Mouse (Mus musculus): ENCODE measurements at regions not wholly inside any gene's neighbourhood (a gene's known extent, or its start where the extent isn't known, plus 50 kb on each side); places are given as distances from the start of the nearest gene placed in this dataset.
"Not testable (repeated sequence)": the region's sequence is repeated elsewhere in the genome, so short reads cannot be mapped to it uniquely, and the experiment has no call there.

GRCm38 (mm10) chr14:53792432-53792831 lies 461.5 kb downstream of the Dad1 start:
- WGBS = 78% methylated on average over 1 of the region's 1 CpGs
- H3K9ac ChIP-seq (ENCODE audit: low read depth, low read length); H3K27ac ChIP-seq (ENCODE audit: low read length); H3K4me2 ChIP-seq (ENCODE audit: low read depth, low read length); H3K4me1 ChIP-seq (ENCODE audit: control insufficient read depth, insufficient read depth, low read length); ATAC-seq; H3K36me3 ChIP-seq (ENCODE audit: control insufficient read depth, insufficient read depth, low read length); H3K4me3 ChIP-seq (ENCODE audit: low read length); H3K9me3 ChIP-seq (ENCODE audit: control insufficient read depth, low read length); H3K27me3 ChIP-seq (replicated peaks; ENCODE audit: control insufficient read depth, insufficient read depth, low read length): not testable (repeated sequence)

- H3K9ac ChIP-seq (ENCODE audit: low read depth, low read length); H3K36me3 ChIP-seq (ENCODE audit: control insufficient read depth, insufficient read depth, low read length); H3K4me1 ChIP-seq (ENCODE audit: control insufficient read depth, insufficient read depth, low read length); H3K27me3 ChIP-seq (replicated peaks; ENCODE audit: control insufficient read depth, insufficient read depth, low read length); H3K4me3 ChIP-seq (ENCODE audit: low read length); H3K4me2 ChIP-seq (ENCODE audit: low read depth, low read length); H3K27ac ChIP-seq (ENCODE audit: low read length); H3K9me3 ChIP-seq (ENCODE audit: control insufficient read depth, low read length); ATAC-seq: not testable (repeated sequence)
- 87% methylated on average over 2 of the region's 2 CpGs for WGBS
Measured at GRCm38 (mm10) chr14:53785547-53785946, 468.4 kb downstream of the Dad1 start.

GRCm38 (mm10) chr14:53777375-53777774 lies 476.5 kb downstream of the Dad1 start:
- no peak overlapping the region for H3K27ac ChIP-seq (ENCODE audit: low read length)
- no peaks in the 10 kb centered on the region for H3K27me3 ChIP-seq (replicated peaks; ENCODE audit: control insufficient read depth, insufficient read depth, low read length)
- H3K9me3 ChIP-seq (ENCODE audit: control insufficient read depth, low read length) = no peaks in the 10 kb centered on the region
- H3K9ac ChIP-seq (ENCODE audit: low read depth, low read length) = no peak overlapping the region
- 69% methylated on average over 3 of the region's 3 CpGs for WGBS
- H3K4me3 ChIP-seq (ENCODE audit: low read length) = no peak overlapping the region
- no peaks in the 10 kb centered on the region for H3K36me3 ChIP-seq (ENCODE audit: control insufficient read depth, insufficient read depth, low read length)
- no peak overlapping the region for H3K4me2 ChIP-seq (ENCODE audit: low read depth, low read length)
- no peaks in the 10 kb centered on the region for H3K4me1 ChIP-seq (ENCODE audit: control insufficient read depth, insufficient read depth, low read length)
- no peak for ATAC-seq

DNA sequence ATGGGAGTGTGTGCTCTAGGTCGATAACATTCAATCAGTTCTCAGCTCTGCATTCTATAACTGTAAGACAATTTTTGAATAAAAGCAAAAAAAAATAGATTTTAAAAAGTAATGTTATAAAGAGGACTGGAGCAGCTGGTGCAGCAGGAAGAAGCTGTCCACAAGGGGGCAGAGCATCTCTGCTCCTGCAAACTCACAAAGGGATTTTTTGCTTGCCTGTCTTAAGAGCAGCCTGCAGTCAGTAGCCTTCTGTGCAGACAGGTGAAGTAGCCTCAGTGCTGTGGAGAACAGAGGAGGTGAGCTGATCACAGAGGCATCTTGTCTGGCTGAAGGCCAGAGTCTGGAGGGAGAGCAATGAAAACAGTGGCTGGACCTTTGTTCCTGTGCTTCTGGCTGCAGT lies 477.2 kb downstream of the Dad1 start:
- H3K9me3 ChIP-seq (ENCODE audit: control insufficient read depth, low read length); H3K36me3 ChIP-seq (ENCODE audit: control insufficient read depth, insufficient read depth, low read length); ATAC-seq; H3K4me1 ChIP-seq (ENCODE audit: control insufficient read depth, insufficient read depth, low read length); H3K27ac ChIP-seq (ENCODE audit: low read length); H3K9ac ChIP-seq (ENCODE audit: low read depth, low read length); H3K27me3 ChIP-seq (replicated peaks; ENCODE audit: control insufficient read depth, insufficient read depth, low read length); H3K4me3 ChIP-seq (ENCODE audit: low read length); H3K4me2 ChIP-seq (ENCODE audit: low read depth, low read length): not testable (repeated sequence)
- 56% methylated on average over 1 of the region's 1 CpGs for WGBS

- H3K4me3 ChIP-seq (ENCODE audit: low read length); H3K27me3 ChIP-seq (replicated peaks; ENCODE audit: control insufficient read depth, insufficient read depth, low read length); H3K36me3 ChIP-seq (ENCODE audit: control insufficient read depth, insufficient read depth, low read length); H3K9me3 ChIP-seq (ENCODE audit: control insufficient read depth, low read length); H3K4me1 ChIP-seq (ENCODE audit: control insufficient read depth, insufficient read depth, low read length); ATAC-seq; H3K4me2 ChIP-seq (ENCODE audit: low read depth, low read length); H3K9ac ChIP-seq (ENCODE audit: low read depth, low read length); H3K27ac ChIP-seq (ENCODE audit: low read length): not testable (repeated sequence)
- WGBS = 48% methylated on average over 6 of the region's 6 CpGs
Measured at GRCm38 (mm10) chr14:53766501-53766900, 487.4 kb downstream of the Dad1 start.

DNA sequence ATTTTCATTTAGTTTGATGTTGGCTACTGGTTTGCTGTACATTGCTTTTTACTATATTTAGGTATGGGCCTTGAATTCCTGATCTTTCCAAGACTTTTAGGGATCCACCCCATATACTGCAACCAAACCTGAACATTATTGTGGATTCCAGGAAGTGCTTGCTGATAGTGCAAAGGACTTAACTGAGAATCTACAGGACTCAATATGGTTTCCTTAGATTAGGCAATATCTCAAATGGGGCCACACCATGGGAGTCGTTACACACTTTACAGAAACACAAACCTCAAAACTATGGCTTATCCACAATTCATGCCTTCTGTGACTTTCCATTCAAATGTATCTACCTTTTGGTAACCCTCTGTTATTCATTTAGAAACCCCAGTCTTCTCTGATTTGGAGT lies 488.0 kb downstream of the Dad1 start:
- 0 out of 2 replicates have a peak, but pooled peaks have one; percentile 40 for ATAC-seq
- not testable (repeated sequence) for H3K9me3 ChIP-seq (ENCODE audit: control insufficient read depth, low read length); H3K27ac ChIP-seq (ENCODE audit: low read length); H3K27me3 ChIP-seq (replicated peaks; ENCODE audit: control insufficient read depth, insufficient read depth, low read length); H3K4me3 ChIP-seq (ENCODE audit: low read length); H3K36me3 ChIP-seq (ENCODE audit: control insufficient read depth, insufficient read depth, low read length); H3K4me2 ChIP-seq (ENCODE audit: low read depth, low read length); H3K4me1 ChIP-seq (ENCODE audit: control insufficient read depth, insufficient read depth, low read length); H3K9ac ChIP-seq (ENCODE audit: low read depth, low read length)
- WGBS = 79% methylated on average over 1 of the region's 1 CpGs

DNA sequence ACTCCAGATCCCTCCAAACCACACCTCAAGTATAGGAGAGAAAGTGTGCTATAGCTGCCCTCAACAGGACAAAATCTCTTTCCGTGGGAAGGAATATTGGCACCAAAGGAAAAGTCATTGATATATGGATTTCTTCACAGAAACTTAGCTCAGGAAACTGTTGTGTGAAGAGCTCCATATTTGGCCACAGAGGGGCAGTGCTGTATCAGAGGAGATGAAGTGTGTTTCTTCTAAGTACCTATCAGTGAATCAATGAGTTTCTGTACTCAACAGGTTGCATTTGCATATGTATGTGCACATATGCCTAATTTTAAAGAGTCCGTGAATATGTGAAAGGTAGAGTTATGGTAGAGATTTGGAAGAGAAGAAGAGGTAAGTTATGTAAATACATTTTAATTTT lies 493.3 kb downstream of the Dad1 start:
- not testable (repeated sequence) for H3K4me3 ChIP-seq (ENCODE audit: low read length); ATAC-seq; H3K4me1 ChIP-seq (ENCODE audit: control insufficient read depth, insufficient read depth, low read length); H3K4me2 ChIP-seq (ENCODE audit: low read depth, low read length); H3K9ac ChIP-seq (ENCODE audit: low read depth, low read length); H3K27me3 ChIP-seq (replicated peaks; ENCODE audit: control insufficient read depth, insufficient read depth, low read length); H3K27ac ChIP-seq (ENCODE audit: low read length); H3K36me3 ChIP-seq (ENCODE audit: control insufficient read depth, insufficient read depth, low read length); H3K9me3 ChIP-seq (ENCODE audit: control insufficient read depth, low read length)
- 76% methylated on average over 2 of the region's 2 CpGs for WGBS

- WGBS = 52% methylated on average over 4 of the region's 4 CpGs
Measured at GRCm38 (mm10) chr14:53757782-53758181, 496.1 kb downstream of the Dad1 start.

DNA sequence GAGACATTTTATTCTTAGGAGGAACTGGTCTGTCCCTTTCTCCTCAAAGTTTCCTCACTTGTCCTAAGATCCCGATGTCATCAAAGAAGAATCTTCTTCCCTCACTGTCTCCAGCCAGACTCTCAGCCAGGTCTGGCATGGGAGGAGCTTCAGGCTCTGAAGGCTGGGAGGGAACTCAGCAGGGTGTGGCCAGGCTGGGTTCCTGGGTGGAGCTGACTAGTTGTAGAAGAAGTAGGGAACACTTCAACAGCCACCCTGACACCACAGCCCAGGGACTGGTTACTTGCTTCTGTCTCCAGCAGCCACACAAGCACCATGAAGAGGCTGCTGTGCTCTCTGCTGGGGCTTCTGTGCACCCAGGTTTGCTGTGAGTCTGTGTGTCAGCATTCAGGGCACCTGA lies 496.8 kb downstream of the Dad1 start:
- not testable (repeated sequence) for H3K27me3 ChIP-seq (replicated peaks; ENCODE audit: control insufficient read depth, insufficient read depth, low read length); H3K9ac ChIP-seq (ENCODE audit: low read depth, low read length); H3K27ac ChIP-seq (ENCODE audit: low read length); H3K36me3 ChIP-seq (ENCODE audit: control insufficient read depth, insufficient read depth, low read length); H3K9me3 ChIP-seq (ENCODE audit: control insufficient read depth, low read length); H3K4me3 ChIP-seq (ENCODE audit: low read length); ATAC-seq; H3K4me1 ChIP-seq (ENCODE audit: control insufficient read depth, insufficient read depth, low read length); H3K4me2 ChIP-seq (ENCODE audit: low read depth, low read length)
- WGBS = no CpG with 5 or more reads among the region's 1 CpGs

More at GRCm38 (mm10) chr14:53757782-53758181, 496.1 kb downstream of the Dad1 start:
- not testable (repeated sequence) for H3K4me2 ChIP-seq (ENCODE audit: low read depth, low read length); H3K36me3 ChIP-seq (ENCODE audit: control insufficient read depth, insufficient read depth, low read length); H3K4me3 ChIP-seq (ENCODE audit: low read length); ATAC-seq; H3K4me1 ChIP-seq (ENCODE audit: control insufficient read depth, insufficient read depth, low read length); H3K9me3 ChIP-seq (ENCODE audit: control insufficient read depth, low read length); H3K9ac ChIP-seq (ENCODE audit: low read depth, low read length); H3K27ac ChIP-seq (ENCODE audit: low read length); H3K27me3 ChIP-seq (replicated peaks; ENCODE audit: control insufficient read depth, insufficient read depth, low read length)

DNA sequence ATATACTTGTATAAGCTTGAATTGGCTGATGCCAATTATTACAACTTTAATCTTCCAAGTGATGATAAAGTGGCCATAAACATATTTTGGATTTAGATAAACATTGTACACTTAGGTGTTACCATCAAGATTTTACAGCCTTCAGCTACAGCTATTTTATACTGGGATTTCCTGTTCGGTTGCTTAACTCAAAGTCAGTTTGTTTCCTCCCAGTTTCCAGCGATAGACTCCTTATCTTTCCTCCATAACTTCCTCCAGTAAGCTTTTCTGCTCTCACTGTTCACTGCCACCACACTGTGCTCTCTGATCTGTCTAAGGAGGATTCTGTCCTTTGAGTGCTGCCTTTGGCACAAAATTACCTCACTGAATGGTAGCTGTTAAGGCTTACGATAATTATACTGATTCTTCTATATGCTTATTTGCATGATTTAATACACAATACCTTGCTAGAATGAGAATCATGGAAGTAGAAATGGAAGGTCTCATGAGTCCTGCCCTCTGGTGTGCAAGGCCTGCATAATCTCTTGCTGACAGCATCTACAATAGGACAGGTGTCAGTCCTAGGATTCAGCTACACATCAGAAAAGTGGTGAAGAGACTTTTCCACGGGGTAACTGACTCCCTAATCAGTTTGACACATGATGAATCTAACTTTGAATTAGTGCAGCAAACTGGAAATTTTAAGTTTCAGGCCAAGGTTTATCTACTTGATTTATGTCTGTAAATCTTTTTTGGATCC lies 503.0 kb downstream of the Dad1 start:
- ATAC-seq = no peak
- 57% methylated on average over 4 of the region's 4 CpGs for WGBS

More for the DNA sequence above, 503.0 kb downstream of the Dad1 start:
- Histone ChIP-seq H3K27me3 (replicated peaks; ENCODE audit: control insufficient read depth, insufficient read depth, low read length) (no peaks in the 10 kb centered on the region), H3K4me2 (ENCODE audit: low read depth, low read length) (no peak overlapping the region), H3K9ac (ENCODE audit: low read depth, low read length) (no peak overlapping the region), H3K36me3 (ENCODE audit: control insufficient read depth, insufficient read depth, low read length) (no peaks in the 10 kb centered on the region), H3K4me1 (ENCODE audit: control insufficient read depth, insufficient read depth, low read length) (no peaks in the 10 kb centered on the region), H3K4me3 (ENCODE audit: low read length) (no peak overlapping the region), H3K27ac (ENCODE audit: low read length) (no peak overlapping the region), H3K9me3 (ENCODE audit: control insufficient read depth, low read length) (no peaks in the 10 kb centered on the region)
